Mouse (Mus musculus) lung, embryonic 15.5 days (tissue): ENCODE data around the gene Top1. TPM values are rescaled to one million over a fixed set of nuclear protein-coding genes. Genes with fewer than 3 reads are reported as not detected.

Source experiments
- ATAC-seq: fragments of 200-750 bp; cut with Nextera tagmentation; 2 replicates; pipeline ENCODE4 v1.8.0; 2017; ENCODE audit warnings: moderate number of reproducible peaks, borderline replicate concordance; ENCODE audit not compliant: low FRiP score, low TSS enrichment; ENCODE audit errors: extremely low read depth
- H3K27ac ChIP-seq: fragments of 300-500 bp; sonication (generic); 2 replicates; pipeline ENCODE4 v1.5.1; 2015; ENCODE audit warnings: moderate library complexity, mild to moderate bottlenecking, inconsistent platforms
- H3K27me3 ChIP-seq: fragments of 300-500 bp; sonication (generic); 2 replicates; pipeline ENCODE4 v1.6.1; 2015; ENCODE audit warnings: inconsistent platforms
- H3K36me3 ChIP-seq: fragments of 300-500 bp; sonication (generic); 2 replicates; pipeline ENCODE4 v1.6.1; 2015; ENCODE audit warnings: inconsistent platforms
- H3K4me1 ChIP-seq: fragments of 300-500 bp; sonication (generic); 2 replicates; pipeline ENCODE4 v1.6.1; 2015; ENCODE audit warnings: inconsistent platforms
- H3K4me2 ChIP-seq: fragments of 300-500 bp; sonication (generic); 2 replicates; pipeline ENCODE4 v1.6.1; 2015; ENCODE audit warnings: inconsistent platforms, mild to moderate bottlenecking, moderate library complexity
- H3K4me3 ChIP-seq: fragments of 300-500 bp; sonication (generic); 2 replicates; pipeline ENCODE4 v1.5.1; 2015; ENCODE audit warnings: mild to moderate bottlenecking, inconsistent platforms
- H3K9ac ChIP-seq: fragments of 300-500 bp; sonication (generic); 2 replicates; pipeline ENCODE4 v1.6.1; 2015; ENCODE audit warnings: inconsistent platforms
- H3K9me3 ChIP-seq: fragments of 300-500 bp; sonication (generic); 2 replicates; pipeline ENCODE4 v1.6.1; 2016; ENCODE audit warnings: inconsistent platforms
- WGBS: fragments of 180-500 bp; shearing (Covaris S2); methylation state at CpG from one replicate; pipeline ENCODE4 v1.1.7; 2015; 5-methylcytosine and 5-hydroxymethylcytosine counted together
- polyA plus RNA-seq: library from polyadenylated mRNA; unstranded; fragments of >200 nt; fragmentation: Nextera tagmentation; extraction: Ambion mirVana; gene quantifications from 2 replicates; pipeline ENCODE4 v1.2.1, GENCODE M21; 2015

Top1 gene
- polyA plus RNA-seq, 1 experiment from 2014 or later, result 69.9 TPM

- no peak overlapping the region for H3K4me3 ChIP-seq
- ATAC-seq, result no peak
- no peaks in the 10 kb centered on the region for H3K27me3 ChIP-seq
- H3K36me3 ChIP-seq, result peaks cover 53% of the 10 kb centered on the region
- no peak overlapping the region for H3K4me2 ChIP-seq
- no peak overlapping the region for H3K9ac ChIP-seq
- 87% methylated on average over 4 of the region's 4 CpGs for WGBS
- H3K4me1 ChIP-seq, result peaks cover 5% of the 10 kb centered on the region; the same call in 1 of the 2 replicates
- H3K9me3 ChIP-seq, result no peaks in the 10 kb centered on the region
- H3K27ac ChIP-seq, result no peak overlapping the region
Measured at GRCm38 (mm10) chr2:160723613-160724375, 78.1 kb downstream of the Top1 start.

- H3K27ac ChIP-seq, result no peak overlapping the region
- peaks cover 46% of the 10 kb centered on the region for H3K36me3 ChIP-seq
- 0 out of 2 replicates have a peak, but pooled peaks cover 6% of the 10 kb centered on the region for H3K4me1 ChIP-seq
- ATAC-seq, result no peak
- H3K9ac ChIP-seq, result no peak overlapping the region
- no peaks in the 10 kb centered on the region for H3K27me3 ChIP-seq
- H3K9me3 ChIP-seq, result no peaks in the 10 kb centered on the region
- no peak overlapping the region for H3K4me3 ChIP-seq
- no peak overlapping the region for H3K4me2 ChIP-seq
- 86% methylated on average over 5 of the region's 5 CpGs for WGBS
Measured at GRCm38 (mm10) chr2:160724536-160724935, 78.8 kb downstream of the Top1 start.

- ATAC-seq, result no peak
- Histone ChIP-seq H3K9ac (no peak overlapping the region), H3K4me2 (no peak overlapping the region), H3K4me3 (no peak overlapping the region), H3K27ac (0 out of 2 replicates have a peak overlapping the region, but pooled peaks have one; percentile 19), H3K27me3 (no peaks in the 10 kb centered on the region), H3K36me3 (peaks cover 33% of the 10 kb centered on the region), H3K4me1 (peaks cover 17% of the 10 kb centered on the region), H3K9me3 (no peaks in the 10 kb centered on the region)
- 66% methylated on average over 6 of the region's 6 CpGs for WGBS
Measured at GRCm38 (mm10) chr2:160725877-160726864, 80.5 kb downstream of the Top1 start.

GRCm38 (mm10) chr2:160728972-160729371, 83.3 kb downstream of the Top1 start:
- H3K4me2 ChIP-seq, result no peak overlapping the region
- no peaks in the 10 kb centered on the region for H3K9me3 ChIP-seq
- no peaks in the 10 kb centered on the region for H3K27me3 ChIP-seq
- H3K36me3 ChIP-seq, result 0 out of 2 replicates have a peak, but pooled peaks cover 14% of the 10 kb centered on the region
- H3K9ac ChIP-seq, result no peak overlapping the region
- 83% methylated on average over 3 of the region's 3 CpGs for WGBS
- peaks cover 35% of the 10 kb centered on the region for H3K4me1 ChIP-seq
- no peak overlapping the region for H3K4me3 ChIP-seq
- H3K27ac ChIP-seq, result no peak overlapping the region
- ATAC-seq, result no peak

- no peak for ATAC-seq
Measured at GRCm38 (mm10) chr2:160729436-160729835, 83.7 kb downstream of the Top1 start.

GRCm38 (mm10) chr2:160729851-160730796, 84.4 kb downstream of the Top1 start:
- peaks cover 47% of the 10 kb centered on the region for H3K4me1 ChIP-seq
- 0 out of 2 replicates have a peak, but pooled peaks cover 7% of the 10 kb centered on the region for H3K36me3 ChIP-seq
- H3K9me3 ChIP-seq, result no peaks in the 10 kb centered on the region
- whole genome bisulfite sequencing, result 18% methylated on average over 17 of the region's 17 CpGs
- no peak overlapping the region for H3K27ac ChIP-seq
- H3K27me3 ChIP-seq, result no peaks in the 10 kb centered on the region
- H3K9ac ChIP-seq, result peak overlapping the region; percentile 99
- H3K4me3 ChIP-seq, result peak overlapping the region; percentile 97
- ATAC-seq, result no peak
- peak overlapping the region; percentile 97 for H3K4me2 ChIP-seq

More at GRCm38 (mm10) chr2:160729436-160729835, 83.7 kb downstream of the Top1 start:
- WGBS, result 61% methylated on average over 2 of the region's 2 CpGs
- Histone ChIP-seq H3K27ac (no peak overlapping the region), H3K4me2 (no peak overlapping the region), H3K27me3 (no peaks in the 10 kb centered on the region), H3K4me1 (peaks cover 40% of the 10 kb centered on the region), H3K9ac (no peak overlapping the region), H3K9me3 (no peaks in the 10 kb centered on the region), H3K36me3 (0 out of 2 replicates have a peak, but pooled peaks cover 12% of the 10 kb centered on the region), H3K4me3 (no peak overlapping the region)

- H3K4me1 ChIP-seq, result peaks cover 53% of the 10 kb centered on the region
- peak overlapping the region; percentile 97 for H3K4me2 ChIP-seq
- 6% methylated on average over 19 of the region's 19 CpGs for WGBS
- H3K27me3 ChIP-seq, result no peaks in the 10 kb centered on the region
- H3K4me3 ChIP-seq, result peak overlapping the region; percentile 97
- H3K9me3 ChIP-seq, result no peaks in the 10 kb centered on the region
- ATAC-seq, result no peak
- no peak overlapping the region for H3K27ac ChIP-seq
- H3K9ac ChIP-seq, result peak overlapping the region; percentile 99
- 0 out of 2 replicates have a peak, but pooled peaks cover 5% of the 10 kb centered on the region for H3K36me3 ChIP-seq
Measured at GRCm38 (mm10) chr2:160730797-160731116, 85.1 kb downstream of the Top1 start.

- under 1% methylated on average over 77 of the region's 99 CpGs for WGBS
- Histone ChIP-seq H3K9ac (peak within 1 kb of the TSS; percentile 99), H3K4me2 (peak within 1 kb of the TSS; percentile 97), H3K27ac (peak within 1 kb of the TSS; percentile 97), H3K27me3 (no peaks in the 10 kb centered on the region), H3K36me3 (peaks cover 10% of the 10 kb centered on the region; the same call in 1 of the 2 replicates), H3K4me1 (peaks cover 58% of the 10 kb centered on the region), H3K9me3 (no peaks in the 10 kb centered on the region), H3K4me3 (peak within 1 kb of the TSS; percentile 97)
- ATAC-seq, result peak; percentile 92
Measured at GRCm38 (mm10) chr2:160731117-160731838, 85.6 kb downstream of the Top1 start, which contains the start of gene Plcg1. TSS of gene Plcg1 (plus strand) at chr2:160731300.

GRCm38 (mm10) chr2:160731839-160732261, 86.2 kb downstream of the Top1 start:
- Histone ChIP-seq H3K4me1 (peaks cover 62% of the 10 kb centered on the region), H3K27ac (peak overlapping the region; percentile 97), H3K36me3 (peaks cover 11% of the 10 kb centered on the region; the same call in 1 of the 2 replicates), H3K9me3 (no peaks in the 10 kb centered on the region), H3K27me3 (no peaks in the 10 kb centered on the region), H3K4me3 (peak overlapping the region; percentile 97), H3K9ac (peak overlapping the region; percentile 99), H3K4me2 (peak overlapping the region; percentile 97)
- 0% methylated on average over 32 of the region's 32 CpGs for WGBS
- ATAC-seq, result peak; percentile 29

GRCm38 (mm10) chr2:160732420-160732995, 86.8 kb downstream of the Top1 start:
- Histone ChIP-seq H3K9me3 (no peaks in the 10 kb centered on the region), H3K4me2 (peak overlapping the region; percentile 97), H3K4me1 (peaks cover 68% of the 10 kb centered on the region), H3K27me3 (no peaks in the 10 kb centered on the region), H3K9ac (peak overlapping the region; percentile 99), H3K27ac (peak overlapping the region; percentile 97), H3K36me3 (peaks cover 11% of the 10 kb centered on the region; the same call in 1 of the 2 replicates), H3K4me3 (peak overlapping the region; percentile 97)
- no peak for ATAC-seq
- 9% methylated on average over 9 of the region's 9 CpGs for WGBS
